Mouse (Mus musculus): Measurements from ENCODE around the gene Pfkm. TPM values are rescaled to one million over a fixed set of nuclear protein-coding genes. Genes with fewer than 3 reads are reported as not detected.

Gene Pfkm
- total RNA-seq, 1 experiment from 2014 or later, result 2.6 TPM

DNA sequence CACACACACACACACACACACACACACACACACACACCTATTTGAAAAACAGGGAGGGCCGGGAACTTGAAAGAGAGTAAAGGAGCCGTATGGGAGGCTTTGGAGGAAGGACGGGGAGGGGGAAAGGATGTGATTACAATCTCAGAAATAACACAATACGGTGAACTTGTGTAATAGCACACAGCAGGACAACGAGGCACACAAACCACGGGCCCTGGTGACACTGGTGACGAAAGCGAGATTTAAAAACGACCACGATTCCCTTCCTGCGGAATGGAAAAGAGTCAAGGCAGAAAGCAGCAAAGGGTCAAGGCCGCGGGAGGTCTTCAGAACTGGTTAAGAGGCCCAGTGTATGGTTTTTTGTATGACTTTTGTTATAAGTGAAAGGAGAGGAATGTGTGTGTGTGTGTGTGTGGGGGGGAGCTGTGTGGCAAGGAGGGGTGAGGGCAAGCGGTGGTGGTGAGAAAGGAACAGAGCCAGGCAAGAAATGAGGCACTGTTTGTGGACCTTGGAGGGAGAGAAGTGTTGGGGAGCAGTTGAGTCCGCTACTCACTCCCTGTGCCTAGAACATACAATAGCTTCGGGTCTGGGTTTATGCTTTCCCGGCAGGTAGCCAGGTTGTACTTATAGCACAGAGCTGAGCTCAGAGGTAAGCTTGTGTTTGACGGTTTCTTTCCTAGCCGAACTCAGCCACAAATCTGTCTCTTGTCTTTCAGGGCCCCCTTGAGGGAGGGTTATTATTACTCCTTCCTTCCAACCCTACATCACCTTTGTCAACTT is 68.8 kb downstream of the Pfkm start:
- no peak for ATAC-seq (replicated peaks; ENCODE audit: insufficient number of reproducible peaks, low FRiP score, low TSS enrichment, poor library complexity, severe bottlenecking)

DNA sequence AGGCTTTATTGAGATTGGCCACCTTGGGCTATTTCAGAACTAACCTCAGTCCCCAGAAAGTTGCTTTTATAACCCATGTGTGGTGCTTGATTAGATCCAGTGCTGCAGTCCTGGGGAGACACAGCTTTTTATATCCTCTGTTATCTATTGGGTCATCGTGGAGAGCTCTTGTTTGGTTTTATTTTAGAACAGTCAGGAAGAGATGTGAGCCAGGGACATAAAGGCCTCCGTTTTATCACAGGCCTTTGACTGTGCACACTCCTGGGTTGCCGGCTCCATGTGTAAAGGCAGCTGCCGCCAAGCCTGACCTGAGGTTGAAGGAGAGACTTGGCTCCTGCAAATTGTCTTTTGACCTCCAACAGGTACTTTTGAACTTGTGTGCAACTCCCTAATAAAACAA is 70.2 kb downstream of the Pfkm start:
- no peak for ATAC-seq (replicated peaks; ENCODE audit: insufficient number of reproducible peaks, low FRiP score, low TSS enrichment, poor library complexity, severe bottlenecking)

GRCm38 (mm10) chr15:98165525-98165924 is 73.1 kb downstream of the Pfkm start, which contains the start of gene Asb8:
Gene Asb8, minus strand, starts transcription at chr15:98165625.
- no peak for ATAC-seq (replicated peaks; ENCODE audit: insufficient number of reproducible peaks, low FRiP score, low TSS enrichment, poor library complexity, severe bottlenecking)

DNA sequence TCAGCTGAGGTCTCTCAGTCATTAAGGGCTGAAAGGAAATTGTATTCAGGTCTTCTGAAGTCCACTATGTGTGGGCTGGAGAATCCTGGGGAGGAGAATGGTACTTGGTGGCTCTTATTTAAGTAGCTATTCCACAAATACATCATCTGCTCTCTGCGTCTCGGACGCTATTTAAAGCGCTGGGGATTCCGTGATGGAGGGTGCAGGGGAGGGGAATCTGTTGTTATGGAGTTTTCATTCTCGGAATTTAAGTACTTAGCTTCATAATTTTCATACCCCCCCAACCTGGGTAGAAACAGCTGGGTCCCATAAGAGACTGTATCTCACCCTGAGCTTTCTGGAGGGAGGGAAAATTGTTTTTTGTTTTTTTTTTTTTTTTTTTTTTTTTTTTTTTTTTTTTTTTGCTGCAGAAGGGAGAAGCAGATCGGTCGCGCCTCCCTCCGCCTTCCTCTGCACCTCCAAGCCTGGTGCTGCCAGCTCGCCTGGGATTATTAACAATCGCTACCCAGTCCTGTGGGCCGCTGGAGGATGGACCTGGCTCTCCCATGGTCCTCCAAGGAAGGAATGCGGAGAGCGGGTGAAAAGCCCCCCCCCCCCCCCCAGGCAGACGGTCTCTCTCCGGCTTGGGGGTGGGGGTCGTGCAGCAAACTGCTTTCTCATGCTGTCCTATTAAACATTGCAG is 74.7 kb downstream of the Pfkm start, which contains the start of gene Ccdc184:
TSS of gene Ccdc184 (plus strand) at position 196 of the 682 bp plus-strand sequence.
- ATAC-seq (replicated peaks; ENCODE audit: insufficient number of reproducible peaks, low FRiP score, low TSS enrichment, poor library complexity, severe bottlenecking), result no peak

DNA sequence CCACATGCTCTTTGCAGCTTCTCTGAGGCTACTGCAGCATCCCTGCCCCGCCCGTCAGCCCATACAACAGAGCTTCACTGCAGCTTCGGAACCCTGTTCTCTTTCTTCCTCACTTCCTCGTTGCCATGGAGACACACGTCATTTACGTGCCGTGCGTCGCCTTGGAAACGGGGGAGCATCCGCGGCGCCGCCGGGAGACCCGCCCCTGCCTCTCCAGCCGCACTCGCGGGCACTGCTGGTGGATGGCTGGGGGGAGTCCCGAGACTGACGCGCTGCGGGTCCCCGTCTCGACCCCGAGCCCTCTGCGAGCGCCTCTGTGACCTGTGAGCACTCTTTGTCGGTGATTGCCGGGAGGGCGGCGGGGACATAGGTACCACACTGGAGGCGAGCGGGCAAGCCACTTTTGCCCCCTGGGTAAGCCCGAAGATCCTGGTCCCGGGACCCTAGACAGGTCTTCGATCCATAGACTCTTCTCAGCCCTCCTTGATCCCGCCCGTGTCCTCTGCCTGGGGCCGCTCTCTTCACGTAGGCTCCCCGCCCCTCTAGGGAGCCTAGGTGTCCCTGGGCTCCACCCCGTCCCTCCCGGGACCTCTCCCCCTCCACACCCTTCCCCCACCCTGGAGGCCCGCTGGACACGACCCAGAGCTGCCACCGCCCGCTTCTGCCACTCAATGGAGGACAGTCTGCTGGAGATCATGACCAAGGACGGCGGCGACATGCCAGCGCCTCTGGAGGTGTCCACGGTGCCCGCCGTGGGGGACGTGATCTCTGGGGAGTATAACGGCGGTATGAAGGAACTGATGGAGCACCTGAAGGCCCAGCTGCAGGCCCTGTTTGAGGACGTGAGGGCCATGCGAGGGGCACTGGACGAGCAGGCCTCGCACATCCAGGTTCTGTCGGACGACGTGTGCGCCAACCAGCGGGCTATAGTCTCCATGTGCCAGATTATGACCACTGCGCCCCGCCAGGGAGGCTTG is 75.5 kb downstream of the Pfkm start:
- ATAC-seq (replicated peaks; ENCODE audit: insufficient number of reproducible peaks, low FRiP score, low TSS enrichment, poor library complexity, severe bottlenecking), result peak; percentile 71

- no peak for ATAC-seq (replicated peaks; ENCODE audit: insufficient number of reproducible peaks, low FRiP score, low TSS enrichment, poor library complexity, severe bottlenecking)
Measured at GRCm38 (mm10) chr15:98168622-98169004, 76.2 kb downstream of the Pfkm start.

GRCm38 (mm10) chr15:98170365-98170764 is 78.0 kb downstream of the Pfkm start:
- no peak for ATAC-seq (replicated peaks; ENCODE audit: insufficient number of reproducible peaks, low FRiP score, low TSS enrichment, poor library complexity, severe bottlenecking)

DNA sequence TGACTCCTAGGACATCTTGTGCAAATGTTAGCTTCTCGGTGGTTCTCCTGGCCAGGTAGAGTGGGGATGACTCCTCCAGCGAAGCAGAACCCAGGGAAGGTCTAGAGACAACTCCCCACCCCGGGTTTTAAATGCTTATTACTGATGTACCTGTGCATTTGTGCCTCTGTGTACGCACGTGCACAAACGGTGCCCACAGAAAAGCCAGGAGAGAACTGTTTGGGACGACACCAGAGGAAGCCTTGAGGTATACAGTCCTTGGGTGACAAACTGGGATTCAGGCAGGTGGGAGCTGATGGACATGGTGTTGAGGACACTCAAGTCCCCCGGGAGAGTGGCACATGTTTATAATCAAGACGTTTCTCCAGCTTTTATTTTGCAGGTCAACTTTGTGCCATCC is 78.5 kb downstream of the Pfkm start:
- ATAC-seq (replicated peaks; ENCODE audit: insufficient number of reproducible peaks, low FRiP score, low TSS enrichment, poor library complexity, severe bottlenecking), result no peak

DNA sequence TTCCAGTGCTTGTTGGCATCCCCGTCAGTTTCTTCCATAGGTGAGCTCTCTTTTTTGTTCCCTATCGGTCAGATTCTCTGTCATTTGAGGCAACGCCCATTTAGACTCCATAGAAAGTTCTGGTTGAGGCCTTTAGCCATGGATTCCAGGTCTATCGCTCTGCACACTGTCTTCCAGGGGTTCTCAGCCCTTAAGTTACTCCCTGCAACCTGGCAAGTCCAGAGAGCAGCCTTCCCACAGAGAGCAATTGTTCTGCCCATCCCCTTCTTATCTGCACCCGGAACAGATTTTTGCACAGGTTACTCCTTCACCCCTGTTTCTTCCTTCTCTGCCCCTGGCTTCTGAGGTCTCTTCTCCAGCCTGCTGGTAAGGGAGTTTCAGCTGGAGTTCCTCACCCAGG is 79.7 kb downstream of the Pfkm start:
- ATAC-seq (replicated peaks; ENCODE audit: insufficient number of reproducible peaks, low FRiP score, low TSS enrichment, poor library complexity, severe bottlenecking), result no peak

GRCm38 (mm10) chr15:98173821-98174220 is 81.4 kb downstream of the Pfkm start:
- ATAC-seq (replicated peaks; ENCODE audit: insufficient number of reproducible peaks, low FRiP score, low TSS enrichment, poor library complexity, severe bottlenecking), result no peak

GRCm38 (mm10) chr15:98177320-98177719 is 84.9 kb downstream of the Pfkm start:
- ATAC-seq (replicated peaks; ENCODE audit: insufficient number of reproducible peaks, low FRiP score, low TSS enrichment, poor library complexity, severe bottlenecking), result no peak

GRCm38 (mm10) chr15:98180567-98181131 is 88.3 kb downstream of the Pfkm start:
- no peak for ATAC-seq (replicated peaks; ENCODE audit: insufficient number of reproducible peaks, low FRiP score, low TSS enrichment, poor library complexity, severe bottlenecking)

- ATAC-seq (replicated peaks; ENCODE audit: insufficient number of reproducible peaks, low FRiP score, low TSS enrichment, poor library complexity, severe bottlenecking), result peak; percentile 95
Measured at GRCm38 (mm10) chr15:98181132-98181711, 88.8 kb downstream of the Pfkm start.

Other genes with a start within 250 kb of the Pfkm start
- gene Hdac7, start 248.1 kb upstream of the Pfkm start, total RNA-seq (2017), result 6.5 to 17.5 TPM (median 10.7 TPM) in 3 replicates
- 1.3 to 2.5 TPM in 2 of 3 replicates, not detected in the other for gene Vdr, start 182.0 kb upstream of the Pfkm start, total RNA-seq (2017)
- gene Tmem106c, start 128.4 kb upstream of the Pfkm start, total RNA-seq (2017), result 4.1 to 9.3 TPM (median 4.1 TPM) in 3 replicates
- 1.1 TPM in 1 of 3 replicates, not detected in the others for gene Col2a1, start 87.9 kb upstream of the Pfkm start, total RNA-seq (2017)
- gene Senp1, start 1.2 kb downstream of the Pfkm start, total RNA-seq (2017), result 39.4 to 66.2 TPM (median 59.8 TPM) in 3 replicates
- gene Asb8, start 73.0 kb downstream of the Pfkm start, total RNA-seq (2017), result 21.4 to 28.3 TPM (median 21.7 TPM) in 3 replicates
- not detected in 3 replicates for gene Ccdc184, start 74.6 kb downstream of the Pfkm start, total RNA-seq (2017)
- not detected in 3 replicates for gene Olfr288, start 103.0 kb downstream of the Pfkm start, total RNA-seq (2017)
- gene Gm44579, start 128.4 kb downstream of the Pfkm start, total RNA-seq (2017), result not detected in 3 replicates
- not detected in 3 replicates for gene Olfr287, start 128.5 kb downstream of the Pfkm start, total RNA-seq (2017)
- gene Olfr286, start 141.9 kb downstream of the Pfkm start, total RNA-seq (2017), result not detected in 3 replicates
- gene H1fnt, start 164.7 kb downstream of the Pfkm start, total RNA-seq (2017), result not detected in 3 replicates
- gene Zfp641, start 203.6 kb downstream of the Pfkm start, total RNA-seq (2017), result not detected in 3 replicates
- not detected in 3 replicates for gene Olfr285, start 224.8 kb downstream of the Pfkm start, total RNA-seq (2017)
- gene Olfr284, start 248.4 kb downstream of the Pfkm start, total RNA-seq (2017), result not detected in 3 replicates

Measured in monocyte, adult 5-6 weeks (primary cell).